Mouse (Mus musculus) spleen, adult 2 months (tissue): ENCODE results near the gene Syvn1.

Experiments
- CTCF ChIP-seq: fragments of 200-500 bp; IDR thresholded peaks from 2 replicates; pipeline ENCODE4 v1.5.1; 2011; ENCODE audit warnings: mild to moderate bottlenecking, inconsistent platforms; ENCODE audit not compliant: insufficient read depth, insufficient read length, insufficient replicate concordance; ENCODE audit errors: extremely low read depth
- POLR2A ChIP-seq: fragments of 200-500 bp; IDR thresholded peaks from 2 replicates; pipeline ENCODE4 v1.6.1; 2011; ENCODE audit warnings: low read depth, low read length, inconsistent platforms

GRCm38 (mm10) chr19:6007013-6007412 is 39.4 kb upstream of the Syvn1 start:
- TF ChIP-seq CTCF (no peak), POLR2A (no peak)
